In genomic region chr4:70399074-70399473, GRCm38 (mm10) we compare ENCODE assay signal across 28 mouse cellular contexts. TPM values are rescaled to one million over a fixed set of nuclear protein-coding genes. Genes with fewer than 3 reads are reported as not detected.
DNase-seq lines count a peak whose midpoint lies in the region; ATAC-seq and TF ChIP-seq lines count a peak whose summit lies in the region.
"Had no signal": no experiment of that assay in that cellular context is flagged by ENCODE, and none has a peak within 500 bp of the region (broad histone marks: within the 10 kb centered on the region; RNA-seq: fewer than 3 reads in every experiment).

No protein-coding gene starts in this region.

- no peak for TF ChIP-seq CTCF in intestine, postnatal 0 days (IDR thresholded peaks at IDR 0.05; ENCODE audit: low read depth)

- H3K27ac ChIP-seq in hindbrain, embryonic 13.5 days: peak overlapping the region; percentile 56; the same call in 1 of the 2 replicates
- no peak overlapping the region for H3K27ac ChIP-seq in hindbrain, embryonic 10.5 days
- H3K27ac ChIP-seq in intestine, embryonic 14.5 days (ENCODE audit: low read depth): no peak overlapping the region
- H3K27ac ChIP-seq in intestine, postnatal 0 days (ENCODE audit: low read depth, low read length): no peak overlapping the region
- H3K27ac ChIP-seq in hindbrain, embryonic 16.5 days (ENCODE audit: low read depth, low read length): no peak overlapping the region; the same call in 1 of the 2 replicates
- H3K27ac ChIP-seq: embryonic facial prominence, embryonic 10.5 days; embryonic facial prominence, embryonic 13.5 days; forebrain, embryonic 12.5 days; forebrain, embryonic 15.5 days; heart, adult 2 months; heart, embryonic 15.5 days; intestine, embryonic 15.5 days had no signal

- WGBS in hindbrain, embryonic 13.5 days: 64% methylated on average over 2 of the region's 2 CpGs
- WGBS in hindbrain, embryonic 10.5 days: 94% methylated on average over 2 of the region's 2 CpGs
- WGBS in intestine, embryonic 14.5 days: 86% methylated on average over 2 of the region's 2 CpGs
- WGBS in intestine, postnatal 0 days: 92% methylated on average over 2 of the region's 2 CpGs
- 69% methylated on average over 2 of the region's 2 CpGs for WGBS in hindbrain, embryonic 16.5 days

- no peaks in the 10 kb centered on the region for H3K9me3 ChIP-seq in hindbrain, embryonic 13.5 days
- H3K9me3 ChIP-seq in hindbrain, embryonic 10.5 days: no peaks in the 10 kb centered on the region
- H3K9me3 ChIP-seq in intestine, embryonic 14.5 days (ENCODE audit: control insufficient read depth, low read length): no peaks in the 10 kb centered on the region
- no peaks in the 10 kb centered on the region for H3K9me3 ChIP-seq in intestine, postnatal 0 days (ENCODE audit: control insufficient read depth)
- no peaks in the 10 kb centered on the region for H3K9me3 ChIP-seq in hindbrain, embryonic 16.5 days (ENCODE audit: control insufficient read depth, low read length)
- H3K9me3 ChIP-seq: embryonic facial prominence, embryonic 10.5 days; embryonic facial prominence, embryonic 13.5 days; forebrain, embryonic 12.5 days; forebrain, embryonic 15.5 days; heart, embryonic 12.5 days; heart, embryonic 15.5 days; intestine, embryonic 15.5 days had no signal

- H3K4me2 ChIP-seq in hindbrain, embryonic 13.5 days: no peak overlapping the region
- H3K4me2 ChIP-seq in intestine, embryonic 14.5 days (ENCODE audit: low read length): no peak overlapping the region
- H3K4me2 ChIP-seq in intestine, postnatal 0 days (replicated peaks; ENCODE audit: low read depth): no peak overlapping the region
- no peak overlapping the region for H3K4me2 ChIP-seq in hindbrain, embryonic 16.5 days (ENCODE audit: low read length)
- H3K4me2 ChIP-seq: embryonic facial prominence, embryonic 13.5 days; forebrain, embryonic 12.5 days; forebrain, embryonic 15.5 days; heart, embryonic 12.5 days; heart, embryonic 15.5 days; intestine, embryonic 15.5 days had no signal

- ATAC-seq in hindbrain, embryonic 13.5 days (ENCODE audit: low FRiP score): 0 out of 2 replicates have a peak, but pooled peaks have one; percentile 30
- ATAC-seq in intestine, embryonic 14.5 days (replicated peaks; ENCODE audit: low FRiP score, low TSS enrichment, low read depth): no peak
- ATAC-seq in intestine, postnatal 0 days: no peak
- 0 out of 2 replicates have a peak, but pooled peaks have one; percentile 18 for ATAC-seq in hindbrain, embryonic 16.5 days
- ATAC-seq: forebrain, embryonic 15.5 days; intestine, embryonic 15.5 days had no signal

- no peaks in the 10 kb centered on the region for H3K27me3 ChIP-seq in hindbrain, embryonic 13.5 days
- no peaks in the 10 kb centered on the region for H3K27me3 ChIP-seq in hindbrain, embryonic 10.5 days (ENCODE audit: insufficient read depth, poor library complexity, severe bottlenecking)
- H3K27me3 ChIP-seq in intestine, embryonic 14.5 days (replicated peaks; ENCODE audit: control insufficient read depth, insufficient read depth, low read length): no peaks in the 10 kb centered on the region
- H3K27me3 ChIP-seq in intestine, postnatal 0 days (replicated peaks; ENCODE audit: control insufficient read depth, insufficient read depth, low read length): no peaks in the 10 kb centered on the region
- no peaks in the 10 kb centered on the region for H3K27me3 ChIP-seq in hindbrain, embryonic 16.5 days (replicated peaks; ENCODE audit: control insufficient read depth, insufficient read depth, low read length)
- H3K27me3 ChIP-seq: embryonic facial prominence, embryonic 13.5 days; forebrain, embryonic 12.5 days; forebrain, embryonic 15.5 days; heart, embryonic 12.5 days; heart, embryonic 15.5 days; intestine, embryonic 15.5 days had no signal

- peaks cover 23% of the 10 kb centered on the region for H3K4me1 ChIP-seq in hindbrain, embryonic 13.5 days (replicated peaks)
- no peaks in the 10 kb centered on the region for H3K4me1 ChIP-seq in hindbrain, embryonic 10.5 days (replicated peaks)
- no peaks in the 10 kb centered on the region for H3K4me1 ChIP-seq in intestine, embryonic 14.5 days (replicated peaks; ENCODE audit: control insufficient read depth, insufficient read depth, low read length)
- H3K4me1 ChIP-seq in intestine, postnatal 0 days (replicated peaks; ENCODE audit: control insufficient read depth, insufficient read depth, low read length): no peaks in the 10 kb centered on the region
- H3K4me1 ChIP-seq in hindbrain, embryonic 16.5 days (ENCODE audit: control insufficient read depth, insufficient read depth, low read depth, low read length): peaks cover 12% of the 10 kb centered on the region
- H3K4me1 ChIP-seq: embryonic facial prominence, embryonic 10.5 days; embryonic facial prominence, embryonic 13.5 days; forebrain, embryonic 12.5 days; heart, embryonic 12.5 days; heart, embryonic 15.5 days; intestine, embryonic 15.5 days had no signal

- H3K9ac ChIP-seq in hindbrain, embryonic 13.5 days: no peak overlapping the region
- no peak overlapping the region for H3K9ac ChIP-seq in intestine, embryonic 14.5 days (ENCODE audit: low read length)
- H3K9ac ChIP-seq in intestine, postnatal 0 days (ENCODE audit: low read depth, low read length): no peak overlapping the region
- H3K9ac ChIP-seq in hindbrain, embryonic 16.5 days (ENCODE audit: low read depth, low read length): no peak overlapping the region
- H3K9ac ChIP-seq: embryonic facial prominence, embryonic 13.5 days; forebrain, embryonic 12.5 days; forebrain, embryonic 15.5 days; heart, embryonic 12.5 days; heart, embryonic 15.5 days; intestine, embryonic 15.5 days had no signal

- H3K4me3 ChIP-seq in hindbrain, embryonic 13.5 days: no peak overlapping the region
- H3K4me3 ChIP-seq in hindbrain, embryonic 10.5 days: no peak overlapping the region
- no peak overlapping the region for H3K4me3 ChIP-seq in intestine, embryonic 14.5 days (ENCODE audit: low read depth, low read length)
- H3K4me3 ChIP-seq in intestine, postnatal 0 days (ENCODE audit: low read depth, low read length): no peak overlapping the region
- no peak overlapping the region for H3K4me3 ChIP-seq in hindbrain, embryonic 16.5 days (ENCODE audit: low read length)
- H3K4me3 ChIP-seq: embryonic facial prominence, embryonic 10.5 days; embryonic facial prominence, embryonic 13.5 days; erythroblast, embryonic 14.5 days; forebrain, embryonic 12.5 days; forebrain, embryonic 15.5 days; heart, adult 2 months; heart, embryonic 12.5 days; heart, embryonic 15.5 days; intestine, embryonic 15.5 days had no signal

- H3K36me3 ChIP-seq in hindbrain, embryonic 13.5 days: peaks cover 15% of the 10 kb centered on the region
- peaks cover 77% of the 10 kb centered on the region for H3K36me3 ChIP-seq in hindbrain, embryonic 10.5 days
- H3K36me3 ChIP-seq in intestine, embryonic 14.5 days (ENCODE audit: control insufficient read depth, insufficient read depth, low read length): peaks cover 38% of the 10 kb centered on the region
- H3K36me3 ChIP-seq in intestine, postnatal 0 days (ENCODE audit: control insufficient read depth, insufficient read depth): peaks cover 10% of the 10 kb centered on the region
- H3K36me3 ChIP-seq in hindbrain, embryonic 16.5 days (ENCODE audit: control insufficient read depth, insufficient read depth, low read length): peaks cover 2% of the 10 kb centered on the region; the same call in 1 of the 2 replicates
- H3K36me3 ChIP-seq: forebrain, embryonic 15.5 days had no signal

- DNase-seq in hindbrain, embryonic 10.5 days (ENCODE audit: low spot score): no peak
- DNase-seq in intestine, embryonic 14.5 days (ENCODE audit: low spot score): peak; percentile 2
- DNase-seq in kidney, postnatal 14 days: no peak
- no peak for DNase-seq in thymus, postnatal 14 days
- DNase-seq: adrenal gland, adult 2 months; adrenal gland, postnatal 14 days; B cell, adult 2 months; cerebellum, adult 11-12 months; cerebellum, adult 8-10 months; cerebellum, postnatal 10 days; cerebellum, postnatal 36 days; embryo, embryonic 11 days; gastrocnemius, postnatal 25 days; heart, adult 2 months; heart, postnatal 10 days; heart, postnatal 36 days; kidney, adult 18-20 months had no signal

RNA-seq across cellular contexts. Expression of gene Cdk5rap2, which starts 11.2 kb away (rescaled TPM):
- polyA plus RNA-seq in hindbrain, embryonic 13.5 days (2015; fragmentation: Nextera tagmentation; extraction: Ambion mirVana): 10.7 and 12.5 TPM in 2 replicates
- 18.1 and 22.4 TPM in 2 replicates for polyA plus RNA-seq in hindbrain, embryonic 10.5 days (2016; fragmentation: Nextera tagmentation; extraction: Ambion mirVana)
- polyA plus RNA-seq in intestine, embryonic 14.5 days (2014; fragmentation: Nextera tagmentation; extraction: Ambion mirVana): 20.0 and 21.4 TPM in 2 replicates
- 4.7 and 5.4 TPM in 2 replicates for polyA plus RNA-seq in intestine, postnatal 0 days (2015; fragmentation: Nextera tagmentation; extraction: Ambion mirVana)
- 7.2 and 10.6 TPM in 2 replicates for polyA plus RNA-seq in hindbrain, embryonic 16.5 days (2015; fragmentation: Nextera tagmentation; extraction: Ambion mirVana)

Comparison
In these comparisons a context has a peak if more than half of its experiments do, and no peak if none do; other contexts are left out.
1. ATAC-seq: peak in hindbrain, embryonic 13.5 days (single experiment) and hindbrain, embryonic 16.5 days (single experiment); none in intestine, embryonic 14.5 days (single experiment) and intestine, postnatal 0 days (single experiment).